Mouse (Mus musculus) cerebellum, adult 18-20 months (tissue): ENCODE results near the gene Gna14.

Experiments
- DNase-seq, 2 experiments: peaks; one replicate each; pipeline ENCODE4 v3.0.0; 2021

The Gna14 gene

GRCm38 (mm10) chr19:16457127-16457526, 21.6 kb downstream of the Gna14 start:
- DNase-seq, result no peak

- no peak for DNase-seq
Observed at GRCm38 (mm10) chr19:16459317-16459716, 23.8 kb downstream of the Gna14 start.

GRCm38 (mm10) chr19:16460292-16460691, 24.7 kb downstream of the Gna14 start:
- no peak for DNase-seq

DNA sequence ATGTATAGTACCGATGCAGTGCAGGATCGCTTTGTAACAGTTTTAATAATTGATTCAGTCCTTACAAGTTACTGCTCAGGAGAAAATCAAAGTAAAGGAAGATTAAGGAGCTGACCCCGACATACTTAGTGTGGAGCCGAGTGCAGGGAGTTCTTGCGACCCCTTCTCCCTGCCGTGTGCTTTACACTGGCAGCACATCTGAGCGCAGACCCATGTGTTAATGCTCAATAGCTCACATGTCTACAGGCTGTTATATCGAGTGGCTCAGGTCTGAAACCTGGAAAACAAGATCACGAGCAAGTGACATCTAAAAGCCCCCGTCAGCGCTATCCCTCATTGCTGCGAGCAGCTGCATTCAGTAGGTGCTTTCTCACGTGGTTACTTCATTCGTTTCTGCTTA, 25.3 kb downstream of the Gna14 start:
- no peak for DNase-seq

DNA sequence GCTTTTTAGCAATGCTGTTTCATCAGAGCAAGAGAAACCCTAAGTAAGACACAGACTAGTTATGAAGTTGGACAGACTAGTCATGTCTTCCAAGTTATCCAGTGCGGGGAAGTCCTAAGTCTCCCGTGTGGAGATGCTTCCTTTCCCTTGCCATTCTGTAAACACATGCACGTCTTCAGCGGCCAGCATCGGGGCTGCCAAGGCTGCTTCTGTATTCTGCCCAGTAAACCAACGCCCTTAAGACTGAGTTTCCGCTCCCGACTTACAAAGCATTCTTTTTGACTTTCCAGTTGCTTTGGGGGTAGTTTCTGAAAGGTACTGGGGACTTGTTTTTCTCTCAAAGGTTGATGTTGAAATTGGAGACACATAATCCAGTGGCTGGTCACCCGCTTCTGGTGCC, 26.9 kb downstream of the Gna14 start:
- DNase-seq, result no peak

DNA sequence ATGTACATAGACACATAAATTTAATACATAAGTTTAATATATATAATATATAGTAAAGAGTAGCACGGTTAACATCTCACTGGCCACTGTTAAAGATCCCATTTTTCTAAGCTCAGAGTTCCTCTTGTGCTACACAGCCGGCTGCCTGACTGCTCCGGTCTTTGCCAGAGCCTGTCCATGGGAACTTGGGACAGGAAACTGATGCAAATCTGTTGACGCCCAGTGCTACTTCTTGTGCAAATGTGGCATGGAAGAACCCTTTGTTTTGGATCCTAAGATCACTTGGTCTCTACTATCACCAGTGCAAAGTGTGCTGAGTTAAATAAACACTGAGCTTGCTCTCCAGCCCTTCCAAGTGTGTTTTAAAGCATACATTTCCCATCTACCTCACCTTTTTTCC, 29.2 kb downstream of the Gna14 start:
- no peak for DNase-seq

DNA sequence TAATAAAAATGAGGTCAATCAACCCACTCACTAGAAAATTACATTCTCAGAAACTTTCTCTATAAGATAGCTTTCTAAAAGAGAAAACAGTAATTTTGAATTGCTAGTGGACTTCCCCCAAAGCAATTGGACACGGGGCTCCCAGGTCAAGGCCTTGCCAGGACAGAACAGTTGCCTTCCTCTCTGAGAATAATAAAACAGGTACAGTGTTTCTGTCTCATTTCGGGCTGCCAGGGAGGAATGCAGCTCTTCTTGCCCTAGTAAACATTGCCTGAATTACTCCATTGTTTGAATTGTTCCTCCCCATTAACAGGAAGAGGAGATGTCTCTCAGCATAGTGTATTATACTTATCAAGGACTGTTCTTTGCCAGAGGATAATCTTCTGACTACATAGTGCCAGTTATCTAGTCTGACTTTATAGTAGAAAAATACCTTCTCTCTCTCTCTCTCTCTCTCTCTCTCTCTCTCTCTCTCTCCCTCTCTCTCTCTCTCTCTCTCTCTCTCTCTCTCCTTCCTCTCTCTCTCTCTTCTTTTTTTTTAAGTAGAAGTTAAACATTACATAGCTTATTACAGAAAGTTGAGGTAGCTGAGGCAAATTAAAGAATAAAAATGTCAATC, 33.3 kb downstream of the Gna14 start:
- DNase-seq, result no peak

GRCm38 (mm10) chr19:16472655-16473054, 37.1 kb downstream of the Gna14 start:
- DNase-seq, result no peak

DNA sequence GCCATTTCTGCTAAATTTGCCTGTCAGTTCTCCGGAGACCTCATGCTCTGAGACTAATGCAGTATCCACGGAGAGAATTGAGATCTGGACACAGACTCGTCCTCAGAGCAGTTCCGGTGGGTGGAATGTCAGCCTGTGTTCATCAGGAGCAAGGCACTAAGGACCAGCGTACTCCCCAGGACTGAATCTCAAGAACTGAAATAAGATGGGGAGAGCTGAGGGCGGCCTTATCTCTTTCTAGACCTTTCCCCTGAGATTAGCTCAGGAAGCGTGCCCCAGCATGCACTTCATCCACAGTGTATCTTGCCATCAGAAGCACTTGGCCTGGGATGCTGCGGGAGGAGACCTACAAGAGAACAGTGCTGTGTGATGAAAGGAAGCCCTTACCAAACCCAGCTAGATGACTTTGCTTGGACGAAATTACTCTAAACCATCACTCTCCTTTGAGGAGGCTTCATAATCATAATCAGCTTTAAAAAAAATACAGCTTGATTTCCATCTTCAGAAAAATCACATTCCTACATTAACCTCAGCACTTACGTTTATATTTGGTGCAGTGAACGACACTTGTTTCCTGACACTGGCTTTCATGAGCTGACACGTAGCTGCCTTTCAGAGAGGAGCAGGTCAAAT, 41.9 kb downstream of the Gna14 start:
- DNase-seq, result no peak

GRCm38 (mm10) chr19:16478186-16478607, 42.6 kb downstream of the Gna14 start:
- no peak for DNase-seq

DNA sequence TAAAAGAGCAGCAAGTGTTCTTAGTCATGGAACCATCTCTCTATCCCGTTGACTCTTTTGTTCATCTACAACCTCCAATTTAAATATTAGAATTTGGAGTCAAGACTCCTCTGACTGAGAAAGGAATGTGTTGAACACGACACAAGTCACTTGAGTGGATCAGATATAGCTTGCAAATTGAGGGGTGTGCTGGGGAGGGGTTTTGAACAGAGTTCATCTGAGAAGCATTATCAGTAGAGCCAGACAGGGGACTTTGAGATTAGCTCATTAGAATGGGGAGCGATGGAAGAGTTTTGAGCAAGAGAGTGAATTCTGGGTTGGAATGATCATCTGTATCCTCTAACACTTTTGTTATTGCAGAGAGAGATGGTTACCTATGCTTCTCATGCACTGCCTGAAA, 46.5 kb downstream of the Gna14 start:
- DNase-seq, result no peak

- no peak for DNase-seq
Observed at GRCm38 (mm10) chr19:16484237-16484636, 48.7 kb downstream of the Gna14 start.

DNA sequence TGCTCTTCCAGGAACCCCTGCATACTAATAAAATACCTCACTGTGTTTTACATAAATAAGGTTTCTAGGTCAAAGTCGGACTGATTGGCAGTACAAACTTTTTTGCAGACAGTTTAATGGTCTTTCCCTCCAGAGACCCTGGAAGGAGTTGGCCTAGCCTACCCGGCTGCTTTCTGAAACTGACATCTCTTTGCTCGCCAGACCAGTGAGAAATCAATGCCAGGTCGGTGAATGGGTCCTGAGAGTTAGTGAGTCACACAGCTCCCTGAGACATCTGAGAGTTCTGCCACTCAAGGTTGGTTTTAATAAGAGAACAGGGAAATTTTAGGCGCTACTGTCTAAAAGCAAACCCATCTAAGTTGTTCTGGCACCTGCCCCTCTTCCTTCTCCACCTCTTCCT, 49.1 kb downstream of the Gna14 start:
- no peak for DNase-seq

- no peak for DNase-seq
Observed at GRCm38 (mm10) chr19:16490756-16491155, 55.2 kb downstream of the Gna14 start.

- DNase-seq, result no peak
Observed at GRCm38 (mm10) chr19:16491497-16491896, 55.9 kb downstream of the Gna14 start.

GRCm38 (mm10) chr19:16492453-16492852, 56.9 kb downstream of the Gna14 start:
- no peak for DNase-seq

GRCm38 (mm10) chr19:16494816-16495516, 59.4 kb downstream of the Gna14 start:
- no peak for DNase-seq

GRCm38 (mm10) chr19:16496016-16496415, 60.5 kb downstream of the Gna14 start:
- DNase-seq, result no peak

DNA sequence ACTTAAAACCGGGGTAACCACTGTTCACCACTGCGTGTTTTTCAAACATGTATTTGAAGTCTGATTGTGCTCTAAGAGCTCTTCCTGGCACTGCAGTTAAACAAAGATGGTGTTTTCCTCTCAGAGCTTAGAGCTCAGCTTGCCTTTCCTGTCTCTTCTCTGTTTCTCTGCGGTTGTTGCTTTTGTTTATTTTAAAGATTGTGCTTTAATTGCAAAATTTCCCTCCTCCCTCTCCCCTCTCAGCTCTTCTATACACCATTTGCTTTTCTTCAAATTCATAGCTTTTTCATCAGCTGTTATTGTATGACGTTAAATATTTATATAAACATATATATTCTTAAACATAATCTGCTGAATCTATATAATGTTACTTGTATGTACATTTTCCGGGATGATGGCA, 66.5 kb downstream of the Gna14 start:
- DNase-seq, result no peak

- no peak for DNase-seq
Observed at GRCm38 (mm10) chr19:16506711-16507364, 71.3 kb downstream of the Gna14 start.

DNA sequence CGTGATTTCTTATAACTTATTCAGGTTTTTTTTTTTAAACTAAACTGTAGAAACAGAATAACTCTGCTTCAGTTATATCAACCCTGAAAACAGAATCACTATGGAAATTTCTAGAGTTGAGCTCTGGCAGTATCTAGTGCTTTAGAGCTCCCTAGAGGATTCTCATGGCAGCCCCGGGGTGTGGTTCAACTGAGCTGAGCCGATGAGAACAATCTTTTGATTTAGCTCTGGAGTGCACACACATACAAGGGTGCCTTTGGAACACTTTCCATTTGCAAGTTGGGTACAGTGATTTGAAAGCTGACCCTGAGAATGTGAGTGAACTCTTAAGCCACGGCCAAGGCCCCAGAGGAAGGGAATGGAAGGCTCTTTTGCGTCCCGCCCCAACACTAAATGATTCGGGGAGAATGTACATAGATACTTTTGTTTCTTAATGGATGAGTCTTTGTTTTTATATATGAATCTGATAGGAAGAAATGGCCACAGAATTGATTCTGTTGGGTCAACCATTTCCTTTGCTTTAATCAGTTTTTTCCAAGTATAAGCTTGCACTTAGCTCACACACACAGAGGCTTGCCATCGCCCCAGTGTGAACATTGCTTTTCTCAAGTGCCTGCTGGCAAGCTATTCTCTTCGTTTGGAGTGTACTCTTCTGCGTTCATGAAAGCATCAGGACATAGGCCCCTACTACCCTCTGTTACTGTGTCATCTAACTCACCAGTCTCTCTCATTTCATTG, 75.0 kb downstream of the Gna14 start:
- DNase-seq, result no peak

DNA sequence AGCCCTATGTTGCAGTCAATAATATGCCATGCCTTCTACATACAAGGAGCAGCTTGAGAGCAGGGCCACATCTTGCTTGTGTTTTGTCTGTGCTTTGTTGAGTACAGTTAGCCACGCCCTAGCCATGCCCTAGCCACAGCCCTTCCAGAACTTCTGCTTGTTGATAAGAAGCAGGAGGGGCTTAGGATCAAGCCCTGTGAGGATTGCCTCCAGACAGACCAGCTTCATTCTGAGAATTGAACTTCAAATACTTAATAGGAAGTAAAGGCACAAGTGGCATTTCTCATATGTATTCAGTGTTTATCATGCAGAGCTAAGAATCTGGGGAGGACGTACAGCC, 75.5 kb downstream of the Gna14 start:
- no peak for DNase-seq

GRCm38 (mm10) chr19:16514201-16514600, 78.6 kb downstream of the Gna14 start:
- DNase-seq, result no peak
